Mouse (Mus musculus): Measurements from ENCODE around the gene Nisch.

Nisch gene

GRCm38 (mm10) chr14:31215157-31216002 is 1.4 kb downstream of the Nisch start:
- peak; percentile 60 to 78 for DNase-seq

GRCm38 (mm10) chr14:31214684-31215083 is 2.1 kb downstream of the Nisch start:
- no peak for DNase-seq

GRCm38 (mm10) chr14:31213868-31214267 is 2.9 kb downstream of the Nisch start:
- no peak for DNase-seq

- DNase-seq: no peak
Measured at GRCm38 (mm10) chr14:31212499-31212898, 4.2 kb downstream of the Nisch start.

- no peak for DNase-seq
Measured at GRCm38 (mm10) chr14:31211854-31212253, 4.9 kb downstream of the Nisch start.

- no peak for DNase-seq
Measured at GRCm38 (mm10) chr14:31209133-31209557, 7.6 kb downstream of the Nisch start.

DNA sequence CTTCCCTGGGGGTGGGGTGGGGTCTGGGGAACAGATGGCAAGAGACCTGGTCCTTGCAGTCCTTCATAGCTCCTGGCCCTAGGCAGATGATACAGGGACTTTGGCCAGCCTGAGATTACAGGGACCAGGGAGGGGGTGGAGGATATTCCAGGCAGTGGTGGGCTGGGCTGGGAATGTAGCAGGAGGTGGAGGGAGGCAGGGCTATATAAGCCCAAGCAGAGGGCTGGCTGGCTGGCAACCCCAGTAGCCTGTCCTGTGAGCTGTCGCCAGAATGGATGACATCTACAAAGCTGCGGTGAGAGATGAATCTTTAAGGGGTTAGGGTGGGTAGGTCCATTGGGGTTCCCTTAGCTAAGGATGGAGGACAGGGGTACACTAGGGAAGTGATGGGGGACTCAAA is 8.7 kb downstream of the Nisch start, which contains the start of gene Tnnc1:
TSS of gene Tnnc1 (plus strand) at position 229 of the 400 bp plus-strand sequence.
- DNase-seq: no peak

- no peak for DNase-seq
Measured at GRCm38 (mm10) chr14:31207070-31207830, 9.5 kb downstream of the Nisch start.

- peak; percentile 95 to 97 for DNase-seq
Measured at GRCm38 (mm10) chr14:31206472-31206981, 10.2 kb downstream of the Nisch start.

GRCm38 (mm10) chr14:31205562-31206467 is 10.9 kb downstream of the Nisch start:
- peak; percentile 45 to 51 for DNase-seq

- no peak for DNase-seq
Measured at GRCm38 (mm10) chr14:31205244-31205561, 11.5 kb downstream of the Nisch start.

DNA sequence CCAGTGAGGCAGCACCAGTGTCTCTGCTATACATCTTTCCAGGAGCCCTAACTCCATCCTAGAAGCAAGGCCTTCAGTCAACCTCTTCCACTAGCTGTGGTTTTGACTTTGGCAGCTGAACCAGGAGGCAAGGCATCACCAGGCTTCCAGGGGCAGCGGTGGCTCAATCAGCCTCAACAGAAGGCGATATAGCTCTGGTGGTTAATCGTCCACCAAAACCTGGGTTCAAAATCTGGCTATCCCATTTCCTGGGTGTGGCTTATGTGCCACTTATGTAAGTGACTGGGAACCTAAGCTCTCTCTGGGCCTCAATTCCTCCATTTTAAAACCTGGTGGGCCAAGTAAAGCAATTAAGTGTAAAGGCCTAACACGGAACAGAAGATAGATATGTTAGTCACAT is 11.9 kb downstream of the Nisch start:
- no peak for DNase-seq

- no peak for DNase-seq
Measured at GRCm38 (mm10) chr14:31200038-31200437, 16.7 kb downstream of the Nisch start.

DNA sequence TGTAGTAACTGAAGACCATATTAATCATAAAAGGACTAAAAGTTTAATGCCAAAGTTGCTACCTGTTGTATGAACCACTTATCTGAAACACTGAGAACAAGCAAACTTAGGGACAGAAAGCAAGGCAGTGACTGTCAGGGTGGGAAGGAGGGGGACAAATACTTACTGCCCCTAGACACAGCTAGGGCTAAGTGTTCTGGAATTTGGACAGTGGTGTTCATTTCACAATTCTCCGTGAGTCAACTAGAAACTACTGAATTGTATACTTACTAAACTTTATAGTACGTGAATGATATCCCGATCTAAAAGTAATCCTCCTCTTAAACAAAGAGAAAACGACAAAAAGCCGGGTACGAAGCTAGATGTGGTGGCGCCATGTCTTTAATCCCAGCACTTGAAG is 17.1 kb downstream of the Nisch start:
- no peak for DNase-seq

GRCm38 (mm10) chr14:31197547-31198516 is 18.9 kb downstream of the Nisch start:
- DNase-seq: peak; percentile 53

GRCm38 (mm10) chr14:31195968-31196367 is 20.8 kb downstream of the Nisch start:
- DNase-seq: no peak

GRCm38 (mm10) chr14:31195521-31195920 is 21.2 kb downstream of the Nisch start:
- DNase-seq: no peak

DNA sequence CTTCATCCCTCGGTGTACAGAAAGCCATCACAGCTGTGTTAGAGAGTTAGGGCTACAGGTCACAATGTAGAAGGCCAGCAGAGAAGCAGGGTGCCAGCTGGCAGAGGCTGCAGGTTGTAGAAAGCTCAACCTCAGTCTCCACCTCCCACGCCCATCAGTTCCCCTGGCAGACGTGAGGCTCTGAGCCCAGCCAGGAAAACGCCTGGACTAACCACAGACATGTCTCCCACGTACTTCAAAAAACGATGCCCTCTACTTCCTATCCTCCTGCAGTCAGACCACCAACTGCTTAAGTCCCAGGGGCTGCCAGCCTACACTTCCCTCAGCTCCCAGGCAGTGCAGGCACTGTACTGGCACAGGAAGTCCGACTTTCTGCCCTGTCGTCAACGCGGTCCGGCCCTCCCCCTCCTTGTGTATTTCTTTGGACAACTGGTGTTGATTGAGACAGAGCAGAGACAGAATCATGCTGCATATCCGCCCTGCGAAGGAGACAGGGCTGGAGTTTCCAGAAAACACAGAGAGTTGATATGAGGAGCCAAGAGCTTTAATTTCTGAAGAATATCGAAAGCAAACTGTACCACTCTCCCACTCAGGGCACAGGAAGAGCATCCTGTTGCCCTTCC is 21.7 kb downstream of the Nisch start:
- peak; percentile 81 to 84 for DNase-seq

GRCm38 (mm10) chr14:31194441-31194840 is 22.3 kb downstream of the Nisch start:
- DNase-seq: no peak

- DNase-seq: no peak
Measured at GRCm38 (mm10) chr14:31193791-31194190, 23.0 kb downstream of the Nisch start.

GRCm38 (mm10) chr14:31191936-31192335 is 24.8 kb downstream of the Nisch start:
- peak; percentile 56 to 70 for DNase-seq
